Mouse (Mus musculus) hindbrain, embryonic 14.5 days (tissue): Measurements from ENCODE around the gene B230219D22Rik. TPM values are rescaled to one million over a fixed set of nuclear protein-coding genes. Genes with fewer than 3 reads are reported as not detected.

ENCODE experiments used
- ATAC-seq: fragments of 200-750 bp; cut with Nextera tagmentation; 2 replicates; pipeline ENCODE4 v1.8.0; 2017; ENCODE audit warnings: moderate number of reproducible peaks, mild to moderate bottlenecking, moderate TSS enrichment, moderate library complexity; ENCODE audit not compliant: low FRiP score
- DNase-seq: peaks from one replicate; pipeline ENCODE4 v3.0.0-alpha.2; 2015; ENCODE audit warnings: low spot score
- H3K27ac ChIP-seq: fragments of 300-500 bp; sonication (generic); 2 replicates; pipeline ENCODE4 v1.5.1; 2014; ENCODE audit warnings: mild to moderate bottlenecking, moderate library complexity
- H3K27me3 ChIP-seq: fragments of 300-500 bp; sonication (generic); 2 replicates; pipeline ENCODE4 v1.6.1; 2014; ENCODE audit warnings: mild to moderate bottlenecking, low read length, mixed read lengths; ENCODE audit not compliant: control insufficient read depth, insufficient read depth
- H3K36me3 ChIP-seq: fragments of 300-500 bp; sonication (generic); replicated peaks from 2 replicates; pipeline ENCODE4 v1.6.1; 2014; ENCODE audit not compliant: control insufficient read depth, insufficient read depth
- H3K4me1 ChIP-seq: fragments of 300-500 bp; sonication (generic); replicated peaks from 2 replicates; pipeline ENCODE4 v1.6.1; 2014; ENCODE audit warnings: antibody characterized with exemption, low read length, mixed read lengths; ENCODE audit not compliant: control insufficient read depth, insufficient read depth
- H3K4me2 ChIP-seq: fragments of 300-500 bp; sonication (generic); replicated peaks from 2 replicates; pipeline ENCODE4 v1.6.1; 2014; ENCODE audit warnings: mild to moderate bottlenecking, moderate library complexity
- H3K4me3 ChIP-seq: fragments of 300-500 bp; sonication (generic); replicated peaks from 2 replicates; pipeline ENCODE4 v1.5.1; 2014; ENCODE audit warnings: mild to moderate bottlenecking, low read length
- H3K9ac ChIP-seq: fragments of 300-500 bp; sonication (generic); 2 replicates; pipeline ENCODE4 v1.6.1; 2014
- H3K9me3 ChIP-seq: fragments of 300-500 bp; sonication (generic); 2 replicates; pipeline ENCODE4 v1.6.1; 2016; ENCODE audit warnings: low read length; ENCODE audit not compliant: control insufficient read depth
- WGBS: fragments of 180-500 bp; shearing (Covaris S2); extraction: QIAGEN DNeasy Blood & Tissue Kit; methylation state at CpG from one replicate; pipeline ENCODE4 v1.1.7; 2014; 5-methylcytosine and 5-hydroxymethylcytosine counted together
- polyA plus RNA-seq: library from polyadenylated mRNA; unstranded; fragments of >200 nt; fragmentation: Nextera tagmentation; extraction: Ambion mirVana; gene quantifications from 2 replicates; pipeline ENCODE4 v1.2.1, GENCODE M21; 2014

B230219D22Rik gene
- polyA plus RNA-seq, 1 experiment from 2014 or later, result 96.0 TPM

- Histone ChIP-seq H3K4me3 (no peak overlapping the region), H3K9ac (no peak overlapping the region), H3K4me2 (no peak overlapping the region), H3K27me3 (no peaks in the 10 kb centered on the region), H3K27ac (no peak overlapping the region), H3K4me1 (no peaks in the 10 kb centered on the region), H3K9me3 (no peaks in the 10 kb centered on the region), H3K36me3 (no peaks in the 10 kb centered on the region)
- ATAC-seq (no peak), DNase-seq (no peak)
- WGBS, result 94% methylated on average over 8 of the region's 8 CpGs
These were observed 45.0 kb downstream of the B230219D22Rik start for GRCm38 (mm10) chr13:55737885-55738284.

- WGBS, result 61% methylated on average over 8 of the region's 8 CpGs
- ATAC-seq (no peak), DNase-seq (no peak)
- H3K9ac ChIP-seq, result no peak overlapping the region
- H3K36me3 ChIP-seq, result no peaks in the 10 kb centered on the region
- H3K27ac ChIP-seq, result no peak overlapping the region
- no peaks in the 10 kb centered on the region for H3K27me3 ChIP-seq
- no peak overlapping the region for H3K4me3 ChIP-seq
- no peaks in the 10 kb centered on the region for H3K4me1 ChIP-seq
- H3K9me3 ChIP-seq, result no peaks in the 10 kb centered on the region
- no peak overlapping the region for H3K4me2 ChIP-seq
These were observed 49.4 kb downstream of the B230219D22Rik start for GRCm38 (mm10) chr13:55742306-55742705.

Other genes starting within 250 kb of the B230219D22Rik start
- 41.9 and 42.7 TPM in 2 replicates for gene Grk6, start 248.1 kb upstream of the B230219D22Rik start, polyA plus RNA-seq
- gene Prr7, start 228.9 kb upstream of the B230219D22Rik start, polyA plus RNA-seq, result 6.3 and 8.9 TPM in 2 replicates
- 406 and 416 TPM in 2 replicates for gene Dbn1, start 205.0 kb upstream of the B230219D22Rik start, polyA plus RNA-seq
- gene Pdlim7, start 179.4 kb upstream of the B230219D22Rik start, polyA plus RNA-seq, result 139 and 141 TPM in 2 replicates
- gene Dok3, start 163.8 kb upstream of the B230219D22Rik start, polyA plus RNA-seq, result 3.8 and 5.7 TPM in 2 replicates
- gene Ddx41, start 156.5 kb upstream of the B230219D22Rik start, polyA plus RNA-seq, result 49.5 and 51.1 TPM in 2 replicates
- gene Fam193b, start 122.0 kb upstream of the B230219D22Rik start, polyA plus RNA-seq, result 41.4 and 47.4 TPM in 2 replicates
- 45.7 and 53.6 TPM in 2 replicates for gene Tmed9, start 119.4 kb upstream of the B230219D22Rik start, polyA plus RNA-seq
- 18.3 and 25.3 TPM in 2 replicates for gene B4galt7, start 93.2 kb upstream of the B230219D22Rik start, polyA plus RNA-seq
- 105 and 107 TPM in 2 replicates for gene Caml, start 70.1 kb upstream of the B230219D22Rik start, polyA plus RNA-seq
- 24.8 and 25.6 TPM in 2 replicates for gene Ddx46, start 58.1 kb upstream of the B230219D22Rik start, polyA plus RNA-seq
- 144 and 145 TPM in 2 replicates for gene Txndc15, start 21.5 kb downstream of the B230219D22Rik start, polyA plus RNA-seq
- 23.6 and 25.3 TPM in 2 replicates for gene Pcbd2, start 34.2 kb downstream of the B230219D22Rik start, polyA plus RNA-seq
- gene Catsper3, start 91.4 kb downstream of the B230219D22Rik start, polyA plus RNA-seq, result 0.21 TPM in 1 of 2 replicates, not detected in the other
- gene Pitx1, start 143.1 kb downstream of the B230219D22Rik start, polyA plus RNA-seq, result not detected in 2 replicates